Mouse (Mus musculus) cerebellum, adult 9-10 months (tissue): ENCODE measurements at regions not wholly inside any gene's neighbourhood (a gene's known extent, or its start where the extent isn't known, plus 50 kb on each side); places are given as distances from the start of the nearest gene placed in this dataset.
A peak's percentile ranks its signal among the peaks of the same experiment; 100 is the strongest.

Experiments
- DNase-seq: peaks from one replicate; pipeline ENCODE4 v3.0.0; 2022

GRCm38 (mm10) chr4:54460596-54460995 is 484.3 kb upstream of the Zfp462 start:
- DNase-seq = no peak

- no peak for DNase-seq
These were observed 475.7 kb upstream of the Zfp462 start for GRCm38 (mm10) chr4:54469176-54469575.

- DNase-seq = peak; percentile 12
These were observed 474.5 kb upstream of the Zfp462 start for GRCm38 (mm10) chr4:54470022-54471008.

- DNase-seq = no peak
These were observed 473.8 kb upstream of the Zfp462 start for GRCm38 (mm10) chr4:54471009-54471408.

GRCm38 (mm10) chr4:54481766-54482165 is 463.1 kb upstream of the Zfp462 start:
- no peak for DNase-seq

GRCm38 (mm10) chr4:54493074-54493473 is 451.8 kb upstream of the Zfp462 start:
- no peak for DNase-seq

GRCm38 (mm10) chr4:54497312-54497994 is 447.4 kb upstream of the Zfp462 start:
- no peak for DNase-seq

- DNase-seq = no peak
These were observed 428.9 kb upstream of the Zfp462 start for GRCm38 (mm10) chr4:54515934-54516333.

GRCm38 (mm10) chr4:54523283-54523682 is 421.6 kb upstream of the Zfp462 start:
- DNase-seq = no peak

GRCm38 (mm10) chr4:54526003-54526586 is 418.8 kb upstream of the Zfp462 start:
- DNase-seq = no peak

GRCm38 (mm10) chr4:54527660-54528059 is 417.2 kb upstream of the Zfp462 start:
- no peak for DNase-seq

- DNase-seq = no peak
These were observed 413.1 kb upstream of the Zfp462 start for GRCm38 (mm10) chr4:54531739-54532138.

- DNase-seq = no peak
These were observed 411.0 kb upstream of the Zfp462 start for GRCm38 (mm10) chr4:54533846-54534245.

GRCm38 (mm10) chr4:54552864-54553618 is 391.8 kb upstream of the Zfp462 start:
- DNase-seq = no peak

- DNase-seq = no peak
These were observed 381.8 kb upstream of the Zfp462 start for GRCm38 (mm10) chr4:54563075-54563474.

GRCm38 (mm10) chr4:54573185-54573584 is 371.7 kb upstream of the Zfp462 start:
- no peak for DNase-seq

- peak; percentile 7 for DNase-seq
These were observed 357.7 kb upstream of the Zfp462 start for GRCm38 (mm10) chr4:54587197-54587596.

- no peak for DNase-seq
These were observed 356.1 kb upstream of the Zfp462 start for GRCm38 (mm10) chr4:54588704-54589103.

GRCm38 (mm10) chr4:54601671-54602512 is 343.0 kb upstream of the Zfp462 start:
- DNase-seq = no peak

GRCm38 (mm10) chr4:54602513-54603205 is 342.2 kb upstream of the Zfp462 start:
- no peak for DNase-seq

- no peak for DNase-seq
These were observed 334.7 kb upstream of the Zfp462 start for GRCm38 (mm10) chr4:54610101-54610500.
